Mouse (Mus musculus) right cerebral cortex, adult 2 months (tissue): ENCODE measurements around the gene Pex5l.

Experiments
- DNase-seq, 2 experiments: peaks; one replicate each; pipeline ENCODE4 v3.0.0; 2021 to 2022; ENCODE audit warnings: low spot score in 2 of 2

Gene Pex5l

GRCm38 (mm10) chr3:33142901-33143461 is at the start of gene Pex5l:
Gene Pex5l, minus strand, starts transcription at chr3:33143247.
- peak; percentile 68 to 70 for DNase-seq

- no peak for DNase-seq
These were observed 22.1 kb upstream of the Pex5l start for GRCm38 (mm10) chr3:33165186-33165585.

- no peak for DNase-seq
These were observed 20.8 kb upstream of the Pex5l start for GRCm38 (mm10) chr3:33163821-33164220.

GRCm38 (mm10) chr3:33143592-33143991 is 545 bp upstream of the Pex5l start:
- no peak for DNase-seq

- DNase-seq, result peak in 1 of 2 experiments; percentile 38
These were observed 649 bp downstream of the Pex5l start for GRCm38 (mm10) chr3:33142398-33142797.

- DNase-seq, result no peak
These were observed 13.1 kb downstream of the Pex5l start for GRCm38 (mm10) chr3:33129944-33130343.

- DNase-seq, result no peak
These were observed 18.3 kb downstream of the Pex5l start for GRCm38 (mm10) chr3:33124796-33125195.

GRCm38 (mm10) chr3:33105785-33106184 is 37.3 kb downstream of the Pex5l start:
- DNase-seq, result no peak

GRCm38 (mm10) chr3:33103501-33103900 is 39.5 kb downstream of the Pex5l start:
- DNase-seq, result no peak

GRCm38 (mm10) chr3:33098550-33099295 is 44.3 kb downstream of the Pex5l start:
- DNase-seq, result no peak

- DNase-seq, result no peak
These were observed 49.4 kb downstream of the Pex5l start for GRCm38 (mm10) chr3:33093646-33094045.

GRCm38 (mm10) chr3:33090001-33090400 is 53.0 kb downstream of the Pex5l start:
- DNase-seq, result no peak

- DNase-seq, result no peak
These were observed 53.6 kb downstream of the Pex5l start for GRCm38 (mm10) chr3:33089470-33089869.

GRCm38 (mm10) chr3:33088276-33088675 is 54.8 kb downstream of the Pex5l start:
- no peak for DNase-seq

- peak; percentile 50 to 55 for DNase-seq
These were observed 60.2 kb downstream of the Pex5l start for GRCm38 (mm10) chr3:33082806-33083338.

GRCm38 (mm10) chr3:33081793-33082192 is 61.3 kb downstream of the Pex5l start:
- no peak for DNase-seq

- no peak for DNase-seq
These were observed 63.4 kb downstream of the Pex5l start for GRCm38 (mm10) chr3:33079658-33080057.

GRCm38 (mm10) chr3:33079171-33079570 is 63.9 kb downstream of the Pex5l start:
- no peak for DNase-seq

- no peak for DNase-seq
These were observed 67.4 kb downstream of the Pex5l start for GRCm38 (mm10) chr3:33075696-33076095.

- peak; percentile 49 for DNase-seq
These were observed 68.6 kb downstream of the Pex5l start for GRCm38 (mm10) chr3:33074266-33074981.

- DNase-seq, result no peak
These were observed 69.2 kb downstream of the Pex5l start for GRCm38 (mm10) chr3:33073905-33074265.

GRCm38 (mm10) chr3:33070771-33071170 is 72.3 kb downstream of the Pex5l start:
- no peak for DNase-seq

- DNase-seq, result no peak
These were observed 74.9 kb downstream of the Pex5l start for GRCm38 (mm10) chr3:33068146-33068545.
